Mouse (Mus musculus): ENCODE data around the gene Ms4a4c. TPM values are rescaled to one million over a fixed set of nuclear protein-coding genes. Genes with fewer than 3 reads are reported as not detected.
"Not testable (repeated sequence)": the region's sequence is repeated elsewhere in the genome, so short reads cannot be mapped to it uniquely, and the experiment has no call there.

Gene Ms4a4c
- polyA plus RNA-seq, 1 experiment = 1.5 TPM

- DNase-seq (ENCODE audit: low spot score) = not testable (repeated sequence)
Measured at GRCm38 (mm10) chr19:11464795-11465194, 60.2 kb downstream of the Ms4a4c start.

GRCm38 (mm10) chr19:11466471-11466870 is 61.9 kb downstream of the Ms4a4c start:
- DNase-seq (ENCODE audit: low spot score) = no peak

- DNase-seq (ENCODE audit: low spot score) = not testable (repeated sequence)
Measured at GRCm38 (mm10) chr19:11468361-11468760, 63.8 kb downstream of the Ms4a4c start.

GRCm38 (mm10) chr19:11469215-11469614 is 64.6 kb downstream of the Ms4a4c start, which contains the start of gene Ms4a6c:
Gene Ms4a6c, plus strand, starts transcription at chr19:11469366.
- DNase-seq (ENCODE audit: low spot score) = not testable (repeated sequence)

Other genes with a start within 250 kb of the Ms4a4c start
- not detected in 2 replicates for gene 1700025F22Rik, start 239.4 kb upstream of the Ms4a4c start, polyA plus RNA-seq (2012; rRNA removed)
- not detected in 2 replicates for gene Ms4a13, start 208.0 kb upstream of the Ms4a4c start, polyA plus RNA-seq (2012; rRNA removed)
- gene Ms4a12, start 172.3 kb upstream of the Ms4a4c start, polyA plus RNA-seq (2012; rRNA removed) = not detected in 2 replicates
- 0.10 and 0.25 TPM in 2 replicates for gene Ms4a1, start 138.5 kb upstream of the Ms4a4c start, polyA plus RNA-seq (2012; rRNA removed)
- gene Ms4a5, start 120.9 kb upstream of the Ms4a4c start, polyA plus RNA-seq (2012; rRNA removed) = not detected in 2 replicates
- gene Ms4a14, start 90.3 kb upstream of the Ms4a4c start, polyA plus RNA-seq (2012; rRNA removed) = 1.6 and 2.0 TPM in 2 replicates
- gene Ms4a7, start 68.6 kb upstream of the Ms4a4c start, polyA plus RNA-seq (2012; rRNA removed) = 11.5 and 16.8 TPM in 2 replicates
- gene Ms4a4a, start 29.2 kb upstream of the Ms4a4c start, polyA plus RNA-seq (2012; rRNA removed) = 3.4 and 3.8 TPM in 2 replicates
- gene Ms4a4b, start 38.8 kb downstream of the Ms4a4c start, polyA plus RNA-seq (2012; rRNA removed) = 5.0 TPM in 2 replicates
- gene Ms4a6c, start 64.6 kb downstream of the Ms4a4c start, polyA plus RNA-seq (2012; rRNA removed) = 12.8 and 13.3 TPM in 2 replicates
- 0.69 and 0.70 TPM in 2 replicates for gene Gm8369, start 81.2 kb downstream of the Ms4a4c start, polyA plus RNA-seq (2012; rRNA removed)
- gene Ms4a6b, start 111.7 kb downstream of the Ms4a4c start, polyA plus RNA-seq (2012; rRNA removed) = 9.2 and 14.0 TPM in 2 replicates
- gene Ms4a4d, start 132.0 kb downstream of the Ms4a4c start, polyA plus RNA-seq (2012; rRNA removed) = 45.9 and 47.7 TPM in 2 replicates
- gene Ms4a6d, start 200.1 kb downstream of the Ms4a4c start, polyA plus RNA-seq (2012; rRNA removed) = 5.2 and 6.5 TPM in 2 replicates
- 0.19 and 0.21 TPM in 2 replicates for gene Ms4a2, start 218.9 kb downstream of the Ms4a4c start, polyA plus RNA-seq (2012; rRNA removed)
- not detected in 2 replicates for gene Ms4a3, start 236.1 kb downstream of the Ms4a4c start, polyA plus RNA-seq (2012; rRNA removed)

Measured in urinary bladder, adult 2 months (tissue).